Mouse (Mus musculus) small intestine, adult 2 months (tissue): Measurements from ENCODE around the gene Cacna1i. TPM values are rescaled to one million over a fixed set of nuclear protein-coding genes. Genes with fewer than 3 reads are reported as not detected.

Experiments used
- H3K27ac ChIP-seq: fragments of 200-500 bp; 2 replicates; pipeline ENCODE4 v1.5.1; 2012; ENCODE audit warnings: low read depth, low read length, control low read depth, inconsistent platforms; ENCODE audit not compliant: insufficient read depth
- H3K27me3 ChIP-seq: fragments of 200-500 bp; 2 replicates; pipeline ENCODE4 v1.6.1; 2012; ENCODE audit warnings: mild to moderate bottlenecking, moderate library complexity, low read length, inconsistent platforms; ENCODE audit not compliant: control insufficient read depth, insufficient read depth
- H3K36me3 ChIP-seq: fragments of 200-500 bp; 2 replicates; pipeline ENCODE4 v1.6.1; 2012; ENCODE audit warnings: mild to moderate bottlenecking, low read length, control low read depth, inconsistent platforms; ENCODE audit not compliant: control insufficient read depth, insufficient read depth
- H3K4me1 ChIP-seq: fragments of 200-500 bp; 2 replicates; pipeline ENCODE4 v1.6.1; 2012; ENCODE audit warnings: low read length, inconsistent platforms, mixed read lengths; ENCODE audit not compliant: control insufficient read depth, insufficient read depth, insufficient read length
- H3K4me3 ChIP-seq: fragments of 200-500 bp; 2 replicates; pipeline ENCODE4 v1.5.1; 2012; ENCODE audit warnings: low read depth, mild to moderate bottlenecking, control low read depth, inconsistent platforms, low read length, moderate library complexity
- CTCF ChIP-seq: fragments of 200-500 bp; IDR thresholded peaks from 2 replicates; pipeline ENCODE4 v1.5.1; 2012; ENCODE audit warnings: low read depth, mild to moderate bottlenecking, control low read depth, inconsistent platforms, low read length, moderate library complexity, mixed read lengths; ENCODE audit not compliant: insufficient replicate concordance, insufficient read length; ENCODE audit errors: extremely low read depth
- POLR2A ChIP-seq: fragments of 200-500 bp; IDR thresholded peaks from 2 replicates; pipeline ENCODE4 v1.6.1; 2012; ENCODE audit warnings: low read depth, mild to moderate bottlenecking, control low read depth, inconsistent platforms, low read length, moderate library complexity
- WGBS: fragments of 180-500 bp; shearing (Covaris S2); methylation state at CpG from one replicate; pipeline ENCODE4 v1.1.7; 2018; 5-methylcytosine and 5-hydroxymethylcytosine counted together
- polyA plus RNA-seq: library from polyadenylated mRNA; depleted of rRNA; stranded (reverse); fragments of >200 nt; gene quantifications from 2 replicates; pipeline ENCODE4 v1.2.3, GENCODE M21; 2012; rRNA removed

Gene Cacna1i
- polyA plus RNA-seq, 1 experiment: 0.85 TPM

DNA sequence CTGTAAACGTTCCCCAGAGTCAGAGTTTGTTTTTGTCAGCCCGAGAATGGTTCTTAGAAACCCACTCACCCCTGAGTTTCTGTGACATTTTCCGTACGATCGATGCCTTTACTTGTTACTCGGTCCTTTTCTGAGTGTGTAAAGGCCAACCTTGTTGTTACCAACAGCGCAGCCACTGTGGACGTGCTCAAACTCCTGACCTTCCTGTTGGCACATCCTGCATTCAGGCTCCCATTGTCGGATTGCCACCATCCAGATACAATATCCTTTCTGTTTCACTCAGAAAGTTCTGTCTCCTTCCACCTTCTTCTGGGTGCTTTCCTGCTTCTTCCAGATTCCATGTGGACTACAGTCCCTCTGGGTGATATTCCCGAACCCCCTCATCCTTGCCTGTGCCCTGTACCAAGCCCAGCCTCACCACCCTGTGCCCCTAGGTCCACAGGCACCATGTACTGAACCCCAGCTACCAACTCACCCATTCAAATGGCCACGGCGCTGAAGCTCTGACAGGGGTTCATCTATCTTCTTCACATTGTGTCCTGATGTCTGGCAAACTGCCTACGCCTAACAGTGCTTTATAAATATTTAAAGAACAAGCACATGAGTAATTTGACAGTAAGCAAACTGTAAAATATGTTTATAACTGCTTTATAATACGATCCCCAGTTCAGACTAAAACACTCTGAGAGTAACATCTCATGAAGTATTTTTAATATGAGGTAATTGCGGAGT, 159.1 kb downstream of the Cacna1i start:
- Histone ChIP-seq H3K27me3 (no peaks in the 10 kb centered on the region), H3K4me1 (no peaks in the 10 kb centered on the region), H3K36me3 (no peaks in the 10 kb centered on the region), H3K4me3 (no peak overlapping the region), H3K27ac (no peak overlapping the region)
- 69% methylated on average over 15 of the region's 15 CpGs for WGBS
- TF ChIP-seq POLR2A: no peak
- TF ChIP-seq CTCF: no peak

Other genes with a start within 250 kb of the Cacna1i start
- 13.4 and 29.1 TPM in 2 replicates for gene Syngr1, start 195.9 kb upstream of the Cacna1i start, polyA plus RNA-seq
- gene Rpl3, start 195.4 kb upstream of the Cacna1i start, polyA plus RNA-seq: 129 and 298 TPM in 2 replicates
- gene Tab1, start 154.1 kb upstream of the Cacna1i start, polyA plus RNA-seq: 14.7 and 28.6 TPM in 2 replicates
- gene Mgat3, start 113.5 kb upstream of the Cacna1i start, polyA plus RNA-seq: 28.4 and 62.6 TPM in 2 replicates
- 9.4 and 16.7 TPM in 2 replicates for gene Mief1, start 53.2 kb upstream of the Cacna1i start, polyA plus RNA-seq
- not detected in 2 replicates for gene AC140267.1, start 51.4 kb upstream of the Cacna1i start, polyA plus RNA-seq
- gene Atf4, start 32.1 kb upstream of the Cacna1i start, polyA plus RNA-seq: 127 and 274 TPM in 2 replicates
- gene Rps19bp1, start 22.9 kb upstream of the Cacna1i start, polyA plus RNA-seq: 19.1 and 19.3 TPM in 2 replicates